Mouse (Mus musculus) thymus, adult 2 months (tissue): ENCODE data around the gene Aff1. TPM values are rescaled to one million over a fixed set of nuclear protein-coding genes. Genes with fewer than 3 reads are reported as not detected.
A peak's percentile ranks its signal among the peaks of the same experiment; 100 is the strongest.

Experiments used
- DNase-seq: peaks from one replicate; pipeline ENCODE4 v3.0.0; 2021
- H3K27ac ChIP-seq: fragments of 200-500 bp; 2 replicates; pipeline ENCODE4 v1.5.1; 2012; ENCODE audit warnings: low read length, control low read depth; ENCODE audit not compliant: control insufficient read depth, insufficient read depth
- H3K27me3 ChIP-seq: fragments of 200-500 bp; 2 replicates; pipeline ENCODE4 v1.6.1; 2012; ENCODE audit warnings: mild to moderate bottlenecking, low read length, moderate library complexity, mixed read lengths; ENCODE audit not compliant: control insufficient read depth, insufficient read depth
- H3K36me3 ChIP-seq: fragments of 200-500 bp; 2 replicates; pipeline ENCODE4 v1.6.1; 2012; ENCODE audit warnings: mild to moderate bottlenecking, low read length, moderate library complexity; ENCODE audit not compliant: control insufficient read depth, insufficient read depth
- H3K4me1 ChIP-seq: fragments of 200-500 bp; replicated peaks from 2 replicates; pipeline ENCODE4 v1.6.1; 2012; ENCODE audit warnings: low read length; ENCODE audit not compliant: control insufficient read depth, insufficient read depth
- H3K4me3 ChIP-seq: fragments of 200-500 bp; 2 replicates; pipeline ENCODE4 v1.5.1; 2012; ENCODE audit warnings: mild to moderate bottlenecking, low read length, control low read depth, moderate library complexity; ENCODE audit not compliant: control insufficient read depth, insufficient read depth
- CTCF ChIP-seq: fragments of 200-500 bp; IDR thresholded peaks from 2 replicates; pipeline ENCODE4 v1.5.1; 2012; ENCODE audit warnings: mild to moderate bottlenecking, control low read depth, low read length, moderate library complexity, borderline replicate concordance; ENCODE audit not compliant: control insufficient read depth, poor library complexity, insufficient read depth; ENCODE audit errors: extremely low read depth
- POLR2A ChIP-seq: fragments of 200-500 bp; IDR thresholded peaks from 2 replicates; pipeline ENCODE4 v1.6.1; 2012; ENCODE audit warnings: mild to moderate bottlenecking, low read length, control low read depth, moderate library complexity; ENCODE audit not compliant: control insufficient read depth, poor library complexity, insufficient read depth; ENCODE audit errors: extremely low read depth
- WGBS: fragments of 180-500 bp; shearing (Covaris S2); methylation state at CpG from one replicate; pipeline ENCODE4 v1.1.7; 2018; 5-methylcytosine and 5-hydroxymethylcytosine counted together
- polyA plus RNA-seq: library from polyadenylated mRNA; depleted of rRNA; stranded (reverse); fragments of >200 nt; gene quantifications from 2 replicates; pipeline ENCODE4 v1.2.3, GENCODE M21; 2012

The Aff1 gene
- polyA plus RNA-seq, 1 experiment: 49.1 TPM

DNA sequence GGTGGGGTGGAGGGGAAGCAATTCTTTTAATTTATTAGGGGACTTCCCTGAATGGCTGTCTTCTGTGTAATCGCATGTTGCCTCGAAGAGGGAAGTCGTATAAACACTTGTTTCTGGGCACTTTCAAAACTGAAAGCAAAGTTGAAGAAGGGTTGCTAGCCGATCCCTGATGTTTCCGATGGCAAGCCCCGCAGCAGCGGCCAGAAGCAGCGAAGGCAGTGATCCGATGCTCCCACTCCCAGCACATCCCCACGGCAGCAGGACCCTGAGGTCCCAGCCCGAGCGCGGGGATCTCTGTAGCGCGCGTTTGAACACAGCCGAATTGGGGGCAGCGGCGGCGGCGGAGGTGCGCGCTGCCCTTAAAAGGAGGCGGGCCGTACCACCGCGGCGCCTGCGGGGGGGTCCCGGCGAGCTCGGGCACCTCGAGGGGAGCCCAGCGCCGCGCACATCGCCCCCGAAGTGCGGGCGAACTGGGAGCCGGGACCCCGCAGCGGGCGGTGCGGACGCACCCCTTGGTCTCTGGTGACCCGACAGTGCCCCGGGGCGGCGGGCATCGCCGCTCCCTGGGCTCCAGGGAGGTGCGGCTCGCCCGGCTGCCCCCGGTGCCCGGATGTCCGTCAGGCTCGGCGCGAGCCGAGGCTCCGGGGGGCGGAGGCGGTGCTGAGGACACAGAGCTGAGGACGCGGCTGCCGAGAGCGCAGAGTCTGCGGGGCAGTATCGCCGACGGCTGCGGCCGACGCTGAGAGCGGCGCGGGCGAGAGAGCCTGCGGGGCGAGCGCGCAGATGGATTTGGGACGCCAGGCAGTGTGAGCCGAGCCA is 61.5 kb downstream of the Aff1 start:
- peak overlapping the region; percentile 86 for H3K27ac ChIP-seq
- H3K4me1 ChIP-seq: peaks cover 20% of the 10 kb centered on the region
- no peaks in the 10 kb centered on the region for H3K36me3 ChIP-seq
- under 1% methylated on average over 86 of the region's 86 CpGs for WGBS
- TF ChIP-seq POLR2A: peak; percentile 96
- 0 out of 2 replicates have a peak, but pooled peaks have one; percentile 40 for TF ChIP-seq CTCF
- H3K4me3 ChIP-seq: peak overlapping the region; percentile 95
- peak; percentile 92 for DNase-seq
- H3K27me3 ChIP-seq: no peaks in the 10 kb centered on the region

DNA sequence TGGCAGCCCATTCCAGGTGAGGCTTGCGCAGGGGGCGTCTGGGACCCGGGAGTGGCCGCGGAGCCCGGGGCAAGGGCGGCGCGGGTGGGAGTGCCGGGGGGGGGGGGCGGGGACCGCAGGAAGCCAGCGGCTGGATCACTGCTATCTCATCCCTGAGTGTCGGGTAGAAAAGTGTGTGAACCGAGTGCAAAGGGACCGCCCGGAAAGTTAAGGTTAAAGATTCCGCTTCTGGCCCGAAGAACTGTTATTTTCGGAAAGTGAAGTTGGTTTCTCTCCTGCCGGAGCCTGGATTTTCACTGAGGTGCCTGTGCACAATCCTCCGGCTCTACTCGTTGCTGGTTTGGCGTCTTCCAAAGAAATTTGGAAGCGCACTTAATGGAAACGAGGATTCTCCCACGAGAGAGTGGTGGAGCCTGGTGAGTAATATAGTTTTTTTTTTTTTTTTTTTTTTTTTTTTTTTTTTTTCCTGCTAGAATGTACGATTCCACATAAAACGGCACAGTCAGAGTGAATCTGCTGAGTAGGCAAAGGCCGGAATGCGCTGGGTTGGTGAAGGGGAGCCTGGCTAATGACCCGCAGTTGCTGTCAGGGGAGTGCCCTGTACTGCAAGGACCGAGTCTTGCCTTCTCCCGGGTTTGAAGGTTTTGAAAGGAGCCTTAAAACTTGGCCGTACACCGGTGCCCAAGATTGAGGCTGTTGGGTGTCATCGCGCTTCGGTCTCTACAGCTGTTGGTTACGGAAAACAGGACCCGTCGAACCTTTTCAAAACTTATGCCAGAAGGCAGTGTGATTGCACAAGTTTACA is 62.4 kb downstream of the Aff1 start:
- Histone ChIP-seq H3K36me3 (no peaks in the 10 kb centered on the region), H3K27ac (peak overlapping the region; percentile 86), H3K4me1 (peaks cover 25% of the 10 kb centered on the region), H3K4me3 (peak overlapping the region; percentile 95), H3K27me3 (no peaks in the 10 kb centered on the region)
- peak; percentile 56 for DNase-seq
- TF ChIP-seq POLR2A: no peak; the same call in 1 of the 2 replicates
- TF ChIP-seq CTCF: peak; percentile 30; the same call in 1 of the 2 replicates
- 1% methylated on average over 42 of the region's 42 CpGs for WGBS

DNA sequence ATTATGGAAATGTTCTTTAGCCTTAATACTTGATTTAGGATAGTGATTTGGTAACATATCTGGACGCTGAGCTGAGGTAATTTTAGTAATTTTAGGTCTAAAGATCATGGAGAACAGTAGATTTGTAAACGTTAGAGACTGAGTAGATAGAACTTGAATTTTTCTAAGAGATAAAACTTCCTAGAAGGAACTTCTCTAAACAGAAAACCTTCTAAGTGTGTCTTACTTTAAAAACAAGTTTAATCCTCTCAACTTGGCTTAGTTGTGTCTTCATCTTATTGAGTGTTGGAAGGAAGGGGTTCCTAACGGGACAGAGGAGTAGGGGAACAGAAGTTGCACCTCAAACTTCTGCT is 62.9 kb downstream of the Aff1 start:
- TF ChIP-seq CTCF (no peak), POLR2A (no peak)
- peak overlapping the region; percentile 86 for H3K27ac ChIP-seq
- 3% methylated on average over 3 of the region's 3 CpGs for WGBS

DNA sequence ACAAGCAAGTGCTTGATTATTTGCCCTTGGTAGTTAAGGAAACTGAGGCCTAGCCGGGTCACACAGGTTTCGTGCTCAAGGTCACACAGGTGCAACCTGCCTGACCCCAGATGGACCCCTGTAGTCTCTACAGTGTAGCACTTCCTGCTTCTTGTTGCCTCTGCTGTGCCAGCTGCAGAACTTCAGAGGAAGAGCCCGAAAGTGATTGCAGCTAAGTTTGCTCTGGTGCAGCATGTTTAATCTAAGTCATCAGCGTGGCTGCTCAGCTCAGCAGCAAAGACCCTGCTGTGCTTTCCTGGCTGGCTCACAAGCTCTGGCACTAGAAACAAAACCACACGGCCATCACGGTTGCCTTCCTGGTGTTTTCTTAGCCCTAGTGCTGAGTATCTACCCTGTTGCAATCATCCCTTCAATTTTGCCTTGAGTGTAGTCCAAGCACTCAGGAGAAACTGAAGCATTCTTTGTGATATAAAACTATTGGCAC is 64.1 kb downstream of the Aff1 start:
- H3K4me3 ChIP-seq: peak overlapping the region; percentile 6; the same call in 1 of the 2 replicates
- WGBS: 7% methylated on average over 6 of the region's 6 CpGs
- H3K36me3 ChIP-seq: no peaks in the 10 kb centered on the region
- H3K27ac ChIP-seq: peak overlapping the region; percentile 91
- TF ChIP-seq POLR2A: no peak
- TF ChIP-seq CTCF: no peak
- H3K27me3 ChIP-seq: no peaks in the 10 kb centered on the region
- peaks cover 29% of the 10 kb centered on the region for H3K4me1 ChIP-seq
- peak; percentile 74 for DNase-seq

More for the DNA sequence above, 62.9 kb downstream of the Aff1 start:
- peak overlapping the region; percentile 95 for H3K4me3 ChIP-seq
- DNase-seq: no peak
- peaks cover 26% of the 10 kb centered on the region for H3K4me1 ChIP-seq
- no peaks in the 10 kb centered on the region for H3K36me3 ChIP-seq
- H3K27me3 ChIP-seq: no peaks in the 10 kb centered on the region

DNA sequence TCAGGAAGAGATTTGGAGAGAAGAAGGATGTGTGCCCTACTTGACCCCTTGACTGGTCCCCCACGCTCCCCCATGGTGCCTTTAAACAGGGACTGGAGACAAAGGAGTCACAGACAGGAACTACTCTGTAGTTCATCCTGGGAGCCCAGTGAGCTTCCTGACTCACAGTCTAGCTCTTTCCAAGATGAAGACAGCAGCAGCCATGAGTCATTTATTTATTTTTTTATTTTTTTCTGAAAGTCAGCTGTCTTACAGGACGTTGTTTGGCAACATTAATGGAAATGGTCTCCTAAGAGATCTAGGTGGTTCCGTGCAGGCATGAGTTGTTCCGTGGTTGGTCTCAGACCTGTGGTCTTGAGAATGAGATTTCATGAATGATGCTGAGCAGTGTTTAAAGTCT is 66.3 kb downstream of the Aff1 start:
- DNase-seq: no peak
- WGBS: 64% methylated on average over 4 of the region's 4 CpGs
- H3K4me1 ChIP-seq: peaks cover 43% of the 10 kb centered on the region
- TF ChIP-seq POLR2A (no peak), CTCF (no peak)
- no peaks in the 10 kb centered on the region for H3K27me3 ChIP-seq
- peak overlapping the region; percentile 30; the same call in 1 of the 2 replicates for H3K27ac ChIP-seq
- no peaks in the 10 kb centered on the region for H3K36me3 ChIP-seq
- H3K4me3 ChIP-seq: no peak overlapping the region
